Mouse (Mus musculus) midbrain, embryonic 11.5 days (tissue): Measurements from ENCODE around the gene Ablim1. TPM values are rescaled to one million over a fixed set of nuclear protein-coding genes. Genes with fewer than 3 reads are reported as not detected.

Source experiments
- ATAC-seq: fragments of 200-750 bp; cut with Nextera tagmentation; 2 replicates; pipeline ENCODE4 v1.8.0; 2017; ENCODE audit warnings: moderate TSS enrichment, moderate library complexity; ENCODE audit not compliant: low FRiP score
- DNase-seq: peaks from one replicate; pipeline ENCODE4 v3.0.0; 2015; ENCODE audit warnings: low spot score; ENCODE audit errors: missing footprints
- H3K27ac ChIP-seq: fragments of 300-500 bp; sonication (generic); 2 replicates; pipeline ENCODE4 v1.5.1; 2014; ENCODE audit warnings: low read depth, low read length
- H3K27me3 ChIP-seq: fragments of 300-500 bp; sonication (generic); 2 replicates; pipeline ENCODE4 v1.6.1; 2014; ENCODE audit warnings: mild to moderate bottlenecking, low read length, moderate library complexity, mixed read lengths; ENCODE audit not compliant: control insufficient read depth, insufficient read depth
- H3K36me3 ChIP-seq: fragments of 300-500 bp; sonication (generic); 2 replicates; pipeline ENCODE4 v1.6.1; 2014; ENCODE audit warnings: mild to moderate bottlenecking, low read length, moderate library complexity, mixed read lengths; ENCODE audit not compliant: control insufficient read depth, insufficient read depth
- H3K4me1 ChIP-seq: fragments of 300-500 bp; sonication (generic); 2 replicates; pipeline ENCODE4 v1.6.1; 2014; ENCODE audit warnings: low read length; ENCODE audit not compliant: control insufficient read depth, insufficient read depth
- H3K4me2 ChIP-seq: fragments of 300-500 bp; sonication (generic); 2 replicates; pipeline ENCODE4 v1.6.1; 2014; ENCODE audit warnings: mild to moderate bottlenecking, moderate library complexity
- H3K4me3 ChIP-seq: fragments of 300-500 bp; sonication (generic); 2 replicates; pipeline ENCODE4 v1.5.1; 2014; ENCODE audit warnings: low read depth, low read length
- H3K9ac ChIP-seq: fragments of 300-500 bp; sonication (generic); 2 replicates; pipeline ENCODE4 v1.6.1; 2014; ENCODE audit warnings: low read length
- H3K9me3 ChIP-seq: fragments of 300-500 bp; sonication (generic); 2 replicates; pipeline ENCODE4 v1.6.1; 2016; ENCODE audit warnings: low read length; ENCODE audit not compliant: control insufficient read depth
- WGBS: fragments of 180-500 bp; shearing (Covaris S2); extraction: QIAGEN DNeasy Blood & Tissue Kit; methylation state at CpG from one replicate; pipeline ENCODE4 v1.1.7; 2014; 5-methylcytosine and 5-hydroxymethylcytosine counted together
- polyA plus RNA-seq: library from polyadenylated mRNA; unstranded; fragments of >200 nt; fragmentation: Nextera tagmentation; extraction: Ambion mirVana; gene quantifications from 2 replicates; pipeline ENCODE4 v1.2.1, GENCODE M21; 2014

Gene Ablim1
- polyA plus RNA-seq, 1 experiment from 2014 or later: 18.3 TPM

DNA sequence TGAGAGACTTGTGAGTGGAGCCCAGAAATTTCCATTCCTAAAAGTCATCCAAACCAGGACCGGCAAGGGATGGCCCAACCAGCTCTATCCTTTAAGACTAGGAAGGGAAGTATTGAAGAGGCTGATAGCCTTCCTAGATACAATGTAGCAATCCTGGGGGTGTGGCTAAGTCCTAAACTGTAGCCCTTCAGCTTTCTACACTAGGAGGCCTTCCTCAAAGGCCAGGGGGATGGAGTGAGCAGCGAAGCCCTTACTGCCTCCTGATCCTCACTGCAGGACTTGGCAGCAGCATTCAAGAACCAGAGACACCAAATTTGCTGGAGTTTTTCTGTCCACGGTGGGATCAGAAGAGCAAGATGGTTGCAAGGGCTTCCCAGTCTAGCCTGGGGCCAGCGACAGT lies 97.6 kb downstream of the Ablim1 start:
- no peak for ATAC-seq
- no peak overlapping the region for H3K9ac ChIP-seq
- H3K36me3 ChIP-seq: no peaks in the 10 kb centered on the region
- H3K9me3 ChIP-seq: no peaks in the 10 kb centered on the region
- H3K4me1 ChIP-seq: no peaks in the 10 kb centered on the region
- 76% methylated on average over 4 of the region's 4 CpGs for WGBS
- H3K4me3 ChIP-seq: no peak overlapping the region
- H3K27ac ChIP-seq: no peak overlapping the region
- no peaks in the 10 kb centered on the region for H3K27me3 ChIP-seq
- H3K4me2 ChIP-seq: no peak overlapping the region
- no peak for DNase-seq

DNA sequence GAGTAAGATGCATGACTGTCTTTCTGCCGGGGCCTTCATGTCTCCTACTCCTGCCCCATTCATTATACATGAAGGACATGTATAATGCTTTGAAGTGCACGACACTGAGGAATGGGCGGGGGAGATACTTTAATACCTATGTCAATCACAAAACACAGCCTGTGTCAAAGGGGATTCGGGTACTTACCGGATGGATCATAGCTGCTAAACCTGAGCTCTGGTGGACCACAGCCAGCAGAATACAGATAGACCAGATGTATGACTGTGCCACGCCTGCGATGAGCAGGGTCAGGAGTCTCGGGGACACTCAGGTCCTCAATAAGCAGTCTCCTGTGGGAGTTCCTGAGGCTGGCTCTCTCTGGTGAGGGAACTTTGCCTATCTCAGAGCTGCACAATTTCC lies 99.2 kb downstream of the Ablim1 start:
- Histone ChIP-seq H3K27ac (no peak overlapping the region), H3K9ac (no peak overlapping the region), H3K36me3 (no peaks in the 10 kb centered on the region), H3K4me3 (no peak overlapping the region), H3K27me3 (no peaks in the 10 kb centered on the region), H3K4me2 (no peak overlapping the region), H3K4me1 (no peaks in the 10 kb centered on the region), H3K9me3 (no peaks in the 10 kb centered on the region)
- DNase-seq (no peak), ATAC-seq (no peak)
- 75% methylated on average over 8 of the region's 8 CpGs for WGBS

DNA sequence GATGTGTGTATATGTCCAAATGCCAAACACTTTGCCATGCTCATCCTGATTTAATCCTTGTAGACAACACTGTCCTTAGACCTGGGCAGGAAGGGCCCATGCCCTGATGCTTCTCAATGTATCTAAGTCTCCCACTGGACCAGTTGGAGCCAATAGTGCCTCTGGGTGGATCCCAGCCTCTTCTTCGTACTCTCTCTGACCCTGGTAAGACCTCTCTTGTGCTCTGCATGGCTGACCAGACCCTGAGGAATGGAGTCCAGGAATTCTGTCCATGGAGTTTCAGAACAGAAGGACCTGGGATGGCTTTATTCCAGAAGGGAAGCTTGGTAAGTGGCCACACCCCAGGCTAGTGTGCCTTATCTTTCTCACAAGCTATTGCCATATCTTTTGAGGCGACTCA lies 102.3 kb downstream of the Ablim1 start:
- WGBS: 89% methylated on average over 2 of the region's 2 CpGs
- no peak overlapping the region for H3K4me2 ChIP-seq
- no peaks in the 10 kb centered on the region for H3K27me3 ChIP-seq
- ATAC-seq (no peak), DNase-seq (no peak)
- no peak overlapping the region for H3K4me3 ChIP-seq
- no peaks in the 10 kb centered on the region for H3K9me3 ChIP-seq
- no peak overlapping the region for H3K9ac ChIP-seq
- no peaks in the 10 kb centered on the region for H3K4me1 ChIP-seq
- no peak overlapping the region for H3K27ac ChIP-seq
- no peaks in the 10 kb centered on the region for H3K36me3 ChIP-seq

DNA sequence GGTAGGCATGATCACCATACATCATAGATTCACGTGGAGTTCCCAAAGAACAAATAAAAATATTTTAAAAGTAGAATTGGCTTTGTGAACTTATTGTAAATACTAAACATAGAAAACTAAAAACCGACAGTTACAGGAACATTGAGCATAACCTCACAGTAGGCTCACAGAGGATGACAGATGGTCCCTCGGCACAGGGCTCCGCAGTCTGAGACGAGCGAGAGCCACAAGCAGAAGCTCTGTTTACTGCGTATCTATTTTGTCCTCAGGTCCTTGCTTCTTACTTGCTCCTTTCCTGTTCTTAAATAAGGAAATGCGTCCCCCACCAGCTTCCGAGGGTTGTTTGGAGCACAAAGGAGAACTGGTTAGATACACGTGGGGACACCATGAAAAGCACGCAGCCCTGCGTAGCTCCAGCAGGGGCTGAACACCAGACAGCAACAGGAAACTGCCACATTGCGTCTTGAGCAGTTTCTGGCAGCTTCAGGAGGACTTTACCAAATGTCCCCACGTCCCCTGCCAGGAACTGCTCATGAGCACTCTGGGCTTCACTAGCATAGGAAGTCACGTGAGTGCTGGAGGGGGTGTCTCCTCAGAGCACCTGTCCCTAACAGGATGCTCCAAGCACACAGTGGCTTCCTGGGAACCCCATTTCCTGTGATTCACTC lies 103.1 kb downstream of the Ablim1 start:
- Histone ChIP-seq H3K4me3 (no peak overlapping the region), H3K27me3 (no peaks in the 10 kb centered on the region), H3K9ac (no peak overlapping the region), H3K9me3 (no peaks in the 10 kb centered on the region), H3K36me3 (no peaks in the 10 kb centered on the region), H3K27ac (no peak overlapping the region), H3K4me1 (no peaks in the 10 kb centered on the region), H3K4me2 (no peak overlapping the region)
- ATAC-seq (no peak), DNase-seq (no peak)
- WGBS: 85% methylated on average over 15 of the region's 15 CpGs

DNA sequence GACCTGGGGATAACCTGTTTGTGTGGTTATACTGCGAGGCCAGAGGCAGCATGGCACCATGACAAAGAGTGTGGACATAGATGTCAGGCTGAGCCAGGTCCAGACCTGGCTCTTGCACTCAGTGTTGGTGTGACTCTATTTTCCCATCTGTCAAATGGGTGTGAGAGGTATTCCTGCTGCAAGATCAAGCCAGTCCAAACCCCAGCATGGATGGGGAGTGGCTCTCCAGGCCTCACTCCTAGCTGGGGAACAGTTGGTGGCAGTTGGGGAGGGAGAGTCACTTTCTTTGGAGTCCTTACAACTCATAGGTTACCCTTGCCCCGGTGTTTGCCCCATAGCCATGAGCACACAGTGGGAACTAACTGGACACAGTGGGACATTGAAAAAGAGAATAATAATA lies 103.8 kb downstream of the Ablim1 start:
- DNase-seq (no peak), ATAC-seq (no peak)
- H3K9me3 ChIP-seq: no peaks in the 10 kb centered on the region
- no peaks in the 10 kb centered on the region for H3K36me3 ChIP-seq
- H3K27ac ChIP-seq: no peak overlapping the region
- H3K4me1 ChIP-seq: no peaks in the 10 kb centered on the region
- H3K27me3 ChIP-seq: no peaks in the 10 kb centered on the region
- no peak overlapping the region for H3K9ac ChIP-seq
- H3K4me3 ChIP-seq: no peak overlapping the region
- H3K4me2 ChIP-seq: no peak overlapping the region
- 95% methylated on average over 2 of the region's 2 CpGs for WGBS

DNA sequence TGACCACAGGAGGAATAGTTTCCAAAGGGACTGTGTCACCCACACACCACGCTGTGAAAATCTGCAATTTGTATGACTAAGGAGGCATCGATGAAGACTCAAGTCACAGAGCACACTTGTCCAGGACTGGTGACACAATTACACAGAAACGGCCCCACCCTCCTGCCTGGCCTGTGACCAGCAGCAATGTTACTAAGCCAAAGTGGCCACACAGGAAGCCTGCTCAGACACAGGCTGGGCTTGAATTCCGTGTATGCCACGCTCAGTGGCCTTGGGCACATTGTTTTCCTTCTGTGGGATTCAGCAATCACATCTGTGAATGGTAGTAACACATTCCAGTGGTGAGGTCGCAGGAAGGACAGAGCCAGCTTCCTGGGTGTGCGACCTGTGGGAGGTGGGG lies 110.6 kb downstream of the Ablim1 start:
- Histone ChIP-seq H3K9ac (no peak overlapping the region), H3K27ac (no peak overlapping the region), H3K9me3 (no peaks in the 10 kb centered on the region), H3K4me2 (no peak overlapping the region), H3K36me3 (no peaks in the 10 kb centered on the region), H3K27me3 (no peaks in the 10 kb centered on the region), H3K4me1 (peaks cover 4% of the 10 kb centered on the region), H3K4me3 (no peak overlapping the region)
- WGBS: 76% methylated on average over 7 of the region's 7 CpGs
- DNase-seq: no peak
- ATAC-seq: no peak

DNA sequence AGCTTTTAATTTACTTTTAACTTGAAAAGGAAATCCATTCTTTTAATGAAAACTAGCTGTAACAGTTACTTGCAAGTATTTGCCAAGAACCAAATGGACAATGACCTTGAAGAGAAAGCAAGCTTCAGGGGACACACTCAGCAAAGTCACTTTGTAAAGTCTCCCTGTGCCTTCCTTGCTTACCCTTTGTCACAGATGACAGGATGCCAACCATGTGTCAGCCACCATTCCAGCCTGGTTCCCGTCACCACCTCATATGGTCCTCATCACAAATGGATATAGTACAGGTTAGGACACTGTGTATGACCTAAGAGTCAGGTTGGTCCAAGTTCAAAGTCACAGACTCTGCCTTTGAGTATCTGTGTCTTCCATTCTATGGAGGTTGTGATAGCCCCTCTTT lies 112.2 kb downstream of the Ablim1 start:
- Histone ChIP-seq H3K27me3 (no peaks in the 10 kb centered on the region; the same call in 1 of the 2 replicates), H3K4me1 (peaks cover 16% of the 10 kb centered on the region), H3K27ac (no peak overlapping the region), H3K4me2 (no peak overlapping the region), H3K36me3 (no peaks in the 10 kb centered on the region), H3K9me3 (no peaks in the 10 kb centered on the region), H3K9ac (no peak overlapping the region), H3K4me3 (no peak overlapping the region)
- WGBS: 85% methylated on average over 1 of the region's 1 CpGs
- no peak for DNase-seq
- ATAC-seq: no peak

DNA sequence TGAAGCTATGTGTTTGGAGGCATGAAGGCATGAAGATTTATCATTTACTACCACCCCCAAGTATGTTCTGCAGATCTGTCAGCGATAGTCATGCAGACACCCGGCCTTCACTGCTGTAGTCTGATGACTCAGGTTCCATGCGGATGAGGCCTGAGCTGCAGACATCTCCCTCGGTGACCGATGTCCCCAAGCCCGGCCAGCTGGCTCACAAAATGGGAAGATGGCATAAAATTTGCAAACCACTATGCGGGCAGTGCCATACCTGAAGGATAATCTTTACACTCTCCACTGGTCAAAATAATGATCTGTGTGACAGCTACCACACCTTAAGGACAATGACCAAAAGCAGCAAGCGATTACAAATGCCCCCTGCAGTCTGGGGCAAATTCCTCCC lies 113.6 kb downstream of the Ablim1 start:
- Histone ChIP-seq H3K27ac (no peak overlapping the region), H3K9ac (no peak overlapping the region), H3K36me3 (no peaks in the 10 kb centered on the region), H3K27me3 (peaks cover 3% of the 10 kb centered on the region), H3K4me1 (peaks cover 25% of the 10 kb centered on the region), H3K4me2 (no peak overlapping the region), H3K9me3 (no peaks in the 10 kb centered on the region), H3K4me3 (no peak overlapping the region)
- 87% methylated on average over 8 of the region's 8 CpGs for WGBS
- DNase-seq (no peak), ATAC-seq (no peak)

DNA sequence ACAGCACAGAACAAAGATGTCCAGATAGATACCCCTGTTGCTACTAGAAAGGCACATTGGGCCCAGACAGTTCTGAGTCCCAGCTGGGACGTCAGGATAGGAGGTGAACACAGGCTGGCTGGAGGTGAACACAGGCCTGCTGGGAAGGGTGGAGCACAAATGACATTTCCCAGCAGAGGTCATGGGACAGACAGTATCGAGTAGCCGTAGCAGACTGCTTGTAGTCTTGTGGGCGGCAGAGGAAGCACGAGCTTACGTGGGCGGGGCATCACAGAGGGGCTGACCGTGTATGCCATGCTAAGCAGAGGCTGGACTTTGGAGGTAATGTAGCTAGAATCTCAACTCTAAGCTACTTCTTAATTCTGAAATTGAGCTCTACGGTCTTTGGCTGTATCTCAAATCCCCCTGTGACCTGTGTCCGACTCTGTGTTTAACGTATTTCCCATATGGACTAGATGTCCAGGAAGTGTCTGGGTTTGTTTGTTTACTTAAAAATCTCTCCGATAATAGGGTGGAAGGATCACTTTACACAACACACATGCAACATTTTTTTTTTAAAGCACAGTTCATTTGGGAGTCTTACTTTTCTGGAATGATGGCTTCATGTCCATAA lies 114.1 kb downstream of the Ablim1 start:
- Histone ChIP-seq H3K9ac (no peak overlapping the region), H3K4me1 (peaks cover 25% of the 10 kb centered on the region), H3K36me3 (no peaks in the 10 kb centered on the region), H3K27me3 (peaks cover 3% of the 10 kb centered on the region), H3K9me3 (no peaks in the 10 kb centered on the region), H3K27ac (no peak overlapping the region), H3K4me2 (no peak overlapping the region), H3K4me3 (no peak overlapping the region)
- ATAC-seq (no peak), DNase-seq (no peak)
- WGBS: 62% methylated on average over 12 of the region's 12 CpGs
